In genomic region chr17:35868165-35868820, GRCm38 (mm10) we compare ENCODE assay signal across 8 mouse cellular contexts. TPM values are rescaled to one million over a fixed set of nuclear protein-coding genes. Genes with fewer than 3 reads are reported as not detected.
DNase-seq lines count a peak whose midpoint lies in the region; ATAC-seq and TF ChIP-seq lines count a peak whose summit lies in the region.

No protein-coding gene starts in this region.

- no peaks in the 10 kb centered on the region for H3K27me3 ChIP-seq in forebrain, embryonic 11.5 days (ENCODE audit: control insufficient read depth, insufficient read depth, low read length)
- H3K27me3 ChIP-seq in lung, embryonic 14.5 days (ENCODE audit: insufficient read depth, low read length): no peaks in the 10 kb centered on the region

- TF ChIP-seq CTCF in lung, embryonic 14.5 days (IDR thresholded peaks at IDR 0.05; ENCODE audit: low read depth): no peak

- 0 out of 2 replicates have a peak overlapping the region, but pooled peaks have one; percentile 26 for H3K27ac ChIP-seq in forebrain, embryonic 11.5 days (ENCODE audit: low read depth, low read length)
- peak overlapping the region; percentile 98 for H3K27ac ChIP-seq in lung, embryonic 14.5 days (ENCODE audit: low read depth)

- peak overlapping the region; percentile 95 for H3K4me2 ChIP-seq in forebrain, embryonic 11.5 days (ENCODE audit: low read depth, low read length, severe bottlenecking)
- peak overlapping the region; percentile 98 for H3K4me2 ChIP-seq in lung, embryonic 14.5 days

- H3K4me1 ChIP-seq in forebrain, embryonic 11.5 days (replicated peaks; ENCODE audit: control insufficient read depth, insufficient read depth, low read length): peaks cover 30% of the 10 kb centered on the region
- peaks cover 15% of the 10 kb centered on the region for H3K4me1 ChIP-seq in lung, embryonic 14.5 days (ENCODE audit: insufficient read depth)

- H3K9ac ChIP-seq in forebrain, embryonic 11.5 days (ENCODE audit: low read length): peak overlapping the region; percentile 93
- H3K9ac ChIP-seq in lung, embryonic 14.5 days: peak overlapping the region; percentile 80

- peak overlapping the region; percentile 67 for H3K4me3 ChIP-seq in forebrain, embryonic 11.5 days (ENCODE audit: low read depth, low read length)
- H3K4me3 ChIP-seq in lung, embryonic 14.5 days (ENCODE audit: low read depth, low read length): peak overlapping the region; percentile 68

- DNase-seq in urinary bladder, adult 2 months (ENCODE audit: low spot score): peak; percentile 23
- no peak for DNase-seq in urinary bladder, adult 18-20 months (ENCODE audit: low spot score in 2 of 2)
- no peak for DNase-seq in forebrain, embryonic 11.5 days (ENCODE audit: low spot score)
- DNase-seq in induced T-regulatory cell, adult 2 months (ENCODE audit: low read depth): peak; percentile 83
- DNase-seq in lung, embryonic 14.5 days: peak; percentile 40
- peak; percentile 47 for DNase-seq in skeletal muscle tissue, adult 2 months (ENCODE audit: low read depth, low spot score)
- DNase-seq in cerebellum, postnatal 25 days: no peak
- no peak for DNase-seq in urinary bladder, postnatal 36 days (ENCODE audit: low spot score in 2 of 2)

- H3K9me3 ChIP-seq in forebrain, embryonic 11.5 days (ENCODE audit: control insufficient read depth, low read length): peaks cover 2% of the 10 kb centered on the region; the same call in 1 of the 2 replicates
- H3K9me3 ChIP-seq in lung, embryonic 14.5 days (ENCODE audit: low read depth, low read length): no peaks in the 10 kb centered on the region

- no peak for ATAC-seq in forebrain, embryonic 11.5 days (replicated peaks; ENCODE audit: low FRiP score)
- ATAC-seq in lung, embryonic 14.5 days (ENCODE audit: insufficient read depth): no peak

- H3K36me3 ChIP-seq in forebrain, embryonic 11.5 days (ENCODE audit: control insufficient read depth, insufficient read depth, low read length): peaks cover 5% of the 10 kb centered on the region; the same call in 1 of the 2 replicates
- H3K36me3 ChIP-seq in lung, embryonic 14.5 days (ENCODE audit: insufficient read depth): peaks cover 21% of the 10 kb centered on the region

- WGBS in forebrain, embryonic 11.5 days: 42% methylated on average over 17 of the region's 17 CpGs
- 15% methylated on average over 16 of the region's 17 CpGs for whole genome bisulfite sequencing in lung, embryonic 14.5 days

RNA-seq across cellular contexts. Expression of gene Ppp1r18, which starts 2.9 kb away (rescaled TPM):
- polyA plus RNA-seq in urinary bladder, adult 2 months (2012; rRNA removed): 55.2 and 57.5 TPM in 2 replicates
- 25.1 and 28.1 TPM in 2 replicates for polyA plus RNA-seq in forebrain, embryonic 11.5 days (2014; fragmentation: Nextera tagmentation; extraction: Ambion mirVana)
- 24.0 and 24.7 TPM in 2 replicates for polyA plus RNA-seq in lung, embryonic 14.5 days (2014; fragmentation: Nextera tagmentation; extraction: Ambion mirVana)

RNA-seq across cellular contexts. Expression of gene Nrm, which starts 7.2 kb away (rescaled TPM):
- polyA plus RNA-seq in urinary bladder, adult 2 months (2012; rRNA removed): 10.9 and 11.6 TPM in 2 replicates
- 65.7 and 68.8 TPM in 2 replicates for polyA plus RNA-seq in forebrain, embryonic 11.5 days (2014; fragmentation: Nextera tagmentation; extraction: Ambion mirVana)
- 69.2 and 72.0 TPM in 2 replicates for polyA plus RNA-seq in lung, embryonic 14.5 days (2014; fragmentation: Nextera tagmentation; extraction: Ambion mirVana)

RNA-seq across cellular contexts. Expression of gene Dhx16, which starts 11.3 kb away (rescaled TPM):
- 53.4 and 57.7 TPM in 2 replicates for polyA plus RNA-seq in urinary bladder, adult 2 months (2012; rRNA removed)
- 50.3 and 52.9 TPM in 2 replicates for polyA plus RNA-seq in forebrain, embryonic 11.5 days (2014; fragmentation: Nextera tagmentation; extraction: Ambion mirVana)
- polyA plus RNA-seq in lung, embryonic 14.5 days (2014; fragmentation: Nextera tagmentation; extraction: Ambion mirVana): 40.8 and 42.9 TPM in 2 replicates

RNA-seq across cellular contexts. Expression of gene Mdc1, which starts 27.0 kb away (rescaled TPM):
- polyA plus RNA-seq in urinary bladder, adult 2 months (2012; rRNA removed): 10.4 and 14.2 TPM in 2 replicates
- 27.2 and 29.2 TPM in 2 replicates for polyA plus RNA-seq in forebrain, embryonic 11.5 days (2014; fragmentation: Nextera tagmentation; extraction: Ambion mirVana)
- 19.5 and 21.6 TPM in 2 replicates for polyA plus RNA-seq in lung, embryonic 14.5 days (2014; fragmentation: Nextera tagmentation; extraction: Ambion mirVana)

RNA-seq across cellular contexts. Expression of gene 2310061I04Rik, which starts 28.9 kb away (rescaled TPM):
- 29.6 and 35.9 TPM in 2 replicates for polyA plus RNA-seq in urinary bladder, adult 2 months (2012; rRNA removed)
- 26.9 and 29.9 TPM in 2 replicates for polyA plus RNA-seq in forebrain, embryonic 11.5 days (2014; fragmentation: Nextera tagmentation; extraction: Ambion mirVana)
- polyA plus RNA-seq in lung, embryonic 14.5 days (2014; fragmentation: Nextera tagmentation; extraction: Ambion mirVana): 21.0 and 25.4 TPM in 2 replicates

Comparison
In these comparisons a context has a peak if more than half of its experiments do, and no peak if none do; other contexts are left out.
1. DNase-seq: peak in urinary bladder, adult 2 months (single experiment), induced T-regulatory cell, adult 2 months (single experiment), lung, embryonic 14.5 days (single experiment) and skeletal muscle tissue, adult 2 months (single experiment); none in urinary bladder, adult 18-20 months (0 of 2), forebrain, embryonic 11.5 days (single experiment), cerebellum, postnatal 25 days (0 of 2) and urinary bladder, postnatal 36 days (0 of 2).